Comparison of ENCODE assay signal across 8 mouse cellular contexts in the genomic region with DNA sequence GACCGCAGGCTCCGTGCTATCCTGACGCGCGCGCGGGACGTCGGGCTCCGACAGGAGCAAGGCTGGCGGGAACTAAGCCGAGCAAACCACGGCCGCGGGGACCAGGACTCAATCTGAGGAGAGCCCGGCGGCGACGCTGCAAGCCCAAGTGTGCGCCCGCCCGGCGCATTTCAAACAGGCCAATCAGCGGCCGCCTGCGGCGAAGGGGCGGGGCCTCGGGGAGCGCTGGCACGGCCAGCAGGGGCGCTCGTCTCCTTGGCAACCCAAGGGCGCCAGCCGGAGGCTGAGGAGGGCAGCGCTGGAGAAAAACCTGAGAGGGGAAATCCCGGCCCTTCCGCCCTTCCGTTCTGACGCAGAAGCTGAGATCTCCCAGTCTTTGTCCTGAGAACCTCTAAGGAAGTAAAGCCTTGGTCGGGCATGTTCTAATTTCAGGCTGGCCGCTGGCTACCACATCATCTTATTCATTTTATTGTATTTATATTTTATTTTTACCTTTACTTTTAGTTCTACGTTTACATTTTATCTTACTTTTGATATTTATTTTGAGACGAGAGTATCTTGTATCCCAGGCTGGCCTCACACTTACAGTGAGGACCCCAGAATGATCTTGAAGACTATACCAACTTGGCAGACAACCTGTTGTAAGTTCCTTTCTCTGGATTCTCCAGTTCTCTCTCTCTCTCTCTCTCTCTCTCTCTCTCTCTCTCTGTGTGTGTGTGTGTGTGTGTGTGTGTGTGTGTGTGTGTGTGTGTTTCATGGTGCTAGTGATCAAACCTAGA. TPM values are rescaled to one million over a fixed set of nuclear protein-coding genes. Genes with fewer than 3 reads are reported as not detected.
DNase-seq lines count a peak whose midpoint lies in the region; ATAC-seq lines count a peak whose summit lies in the region.

A gene (minus strand): TSS at position 152 of the 779 bp plus-strand sequence.

- under 1% methylated on average over 32 of the region's 44 CpGs for WGBS in hindbrain, embryonic 16.5 days
- under 1% methylated on average over 44 of the region's 44 CpGs for WGBS in macrophage (ENCODE audit: missing documents)

- peak within 1 kb of the TSS; percentile 100 for H3K4me2 ChIP-seq in hindbrain, embryonic 16.5 days (ENCODE audit: low read length)

- peak; percentile 98 for DNase-seq in T-cell, adult 2 months (ENCODE audit: low spot score)
- DNase-seq in cerebellum, postnatal 36 days = peak; percentile 97 to 98
- DNase-seq in gastrocnemius, adult 18-20 months (ENCODE audit: low spot score) = peak; percentile 93
- peak; percentile 95 to 96 for DNase-seq in left cerebral cortex, adult 18-20 months (ENCODE audit: low spot score in 2 of 2)
- DNase-seq in right cerebral cortex, adult 18-20 months = peak; percentile 94
- peak; percentile 92 for DNase-seq in urinary bladder, postnatal 10 days (ENCODE audit: low spot score)

- peak within 1 kb of the TSS; percentile 61; the same call in 1 of the 2 replicates for H3K27ac ChIP-seq in hindbrain, embryonic 16.5 days (ENCODE audit: low read depth, low read length)
- H3K27ac ChIP-seq in macrophage = peak within 1 kb of the TSS; percentile 63

- H3K4me1 ChIP-seq in hindbrain, embryonic 16.5 days (ENCODE audit: control insufficient read depth, insufficient read depth, low read depth, low read length) = peaks cover 4% of the 10 kb centered on the region

- H3K9ac ChIP-seq in hindbrain, embryonic 16.5 days (ENCODE audit: low read depth, low read length) = peak within 1 kb of the TSS; percentile 71

- peak; percentile 93 for ATAC-seq in hindbrain, embryonic 16.5 days

- H3K27me3 ChIP-seq in hindbrain, embryonic 16.5 days (replicated peaks; ENCODE audit: control insufficient read depth, insufficient read depth, low read length) = no peaks in the 10 kb centered on the region

- peak within 1 kb of the TSS; percentile 78 for H3K4me3 ChIP-seq in hindbrain, embryonic 16.5 days (ENCODE audit: low read length)
- H3K4me3 ChIP-seq in macrophage (ENCODE audit: inconsistent target) = peak within 1 kb of the TSS; percentile 57

- H3K79me2 ChIP-seq in macrophage (ENCODE audit: inconsistent target) = peaks cover 38% of the 10 kb centered on the region

- no peaks in the 10 kb centered on the region for H3K9me3 ChIP-seq in hindbrain, embryonic 16.5 days (ENCODE audit: control insufficient read depth, low read length)

- H3K36me3 ChIP-seq in hindbrain, embryonic 16.5 days (ENCODE audit: control insufficient read depth, insufficient read depth, low read length) = no peaks in the 10 kb centered on the region
- H3K36me3 ChIP-seq in macrophage (ENCODE audit: inconsistent target) = no peaks in the 10 kb centered on the region

RNA-seq across cellular contexts. Expression of the gene that starts here (rescaled TPM):
- total RNA-seq in gastrocnemius, adult 18-20 months (2021) = under 1 TPM; 0.37 to 0.88 TPM
- polyA plus RNA-seq in hindbrain, embryonic 16.5 days (2015; fragmentation: Nextera tagmentation; extraction: Ambion mirVana) = 13.7 and 18.6 TPM in 2 replicates
- total RNA-seq in left cerebral cortex, adult 18-20 months (2021) = 1 to 10 TPM; 1.9 to 2.1 TPM
- total RNA-seq in macrophage (2018; cell fraction: chromatin; rRNA removed) = 100 to 1,000 TPM in 3 of 26 experiments, 10 to 100 TPM in 13, 1 to 10 TPM in 10; 1.9 to 170 (median 15.8) TPM
- total RNA-seq in macrophage (2018; cell fraction: cytosol; rRNA removed) = 10 to 100 TPM in 12 of 26 experiments, 1 to 10 TPM in 14; 5.1 to 45.3 (median 8.1) TPM
- total RNA-seq in macrophage (2018; cell fraction: nucleus; rRNA removed) = 100 to 1,000 TPM in 1 of 26 experiments, 10 to 100 TPM in 14, 1 to 10 TPM in 11; 3.7 to 116 (median 11.9) TPM
- polyA plus RNA-seq in macrophage (2018) = 20.8 to 75.1 TPM (median 22.7 TPM) in 3 replicates

Comparison
In these comparisons a context has a peak if more than half of its experiments do, and no peak if none do; other contexts are left out.
1. Peak in every context shown above with its lines: DNase-seq, ATAC-seq, H3K4me3 ChIP-seq and H3K27ac ChIP-seq.
2. Peak in DNase-seq in gastrocnemius, adult 18-20 months; RNA of the gene not detected or under 1 TPM.